Mouse (Mus musculus) regulatory T cell (primary cell): ENCODE data around the gene Gm4788.
"Not testable (repeated sequence)": the region's sequence is repeated elsewhere in the genome, so short reads cannot be mapped to it uniquely, and the experiment has no call there.

Experiments used
- in situ Hi-C: fragments of 300-600 bp; cut with MboI, MseI; formaldehyde crosslinking; loops from one replicate; pipeline ENCODE4 v1.15.1; 2025; ENCODE audit warnings: high pct_unique_total_duplicates

The Gm4788 gene

GRCm38 (mm10) chr1:139781143-139781542, at the start of gene Gm4788:
Gene Gm4788, minus strand, starts transcription at chr1:139781243.
- in situ Hi-C loops = loop anchor here (25.0 kb wide), 1 partner anchor 869 kb away; no protein-coding TSS in a partner anchor

- in situ Hi-C loops = no loop called here
Observed at GRCm38 (mm10) chr1:139808594-139808993, 27.6 kb upstream of the Gm4788 start.

GRCm38 (mm10) chr1:139769913-139770312, 11.1 kb downstream of the Gm4788 start:
- in situ Hi-C loops = loop anchor here (5.0 kb wide), 1 partner anchor 47 kb away; no protein-coding TSS in a partner anchor

- in situ Hi-C loops = not testable (repeated sequence)
Observed at GRCm38 (mm10) chr1:139716681-139717080, 64.4 kb downstream of the Gm4788 start.

GRCm38 (mm10) chr1:139716249-139716648, 64.8 kb downstream of the Gm4788 start:
- in situ Hi-C loops = not testable (repeated sequence)

- in situ Hi-C loops = not testable (repeated sequence)
Observed at GRCm38 (mm10) chr1:139649921-139650320, 131.1 kb downstream of the Gm4788 start.
